Mouse (Mus musculus): Measurements from ENCODE around the gene Fam222a. TPM values are rescaled to one million over a fixed set of nuclear protein-coding genes. Genes with fewer than 3 reads are reported as not detected.

Gene Fam222a
- polyA plus RNA-seq, 1 experiment: 22.5 TPM

DNA sequence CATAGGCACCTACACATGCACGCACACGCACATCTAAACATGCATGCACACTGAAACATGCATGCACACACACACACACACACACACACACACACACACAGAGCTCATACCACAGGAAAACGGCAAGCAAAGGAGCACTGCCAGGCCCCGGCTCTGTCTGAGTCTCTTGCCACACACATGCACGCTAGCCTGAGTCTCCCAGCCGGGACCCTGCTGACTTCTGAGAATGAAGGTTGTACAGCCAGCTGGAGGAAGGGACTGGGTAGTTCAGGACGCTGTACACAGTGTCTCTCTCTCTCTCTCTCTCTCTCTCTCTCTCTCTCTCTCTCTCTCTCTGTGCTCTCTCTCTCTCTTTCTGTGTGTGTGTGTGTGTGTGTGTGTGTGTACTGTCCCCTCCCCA is 17.4 kb upstream of the Fam222a start:
- H3K4me1 ChIP-seq (ENCODE audit: control insufficient read depth, insufficient read depth, low read length): no peaks in the 10 kb centered on the region; the same call in none of the 2 replicates
- H3K36me3 ChIP-seq (ENCODE audit: control insufficient read depth, insufficient read depth, low read length): no peaks in the 10 kb centered on the region
- no peak overlapping the region for H3K4me3 ChIP-seq (ENCODE audit: control insufficient read depth, low read depth, low read length)
- no peak for TF ChIP-seq POLR2A (IDR thresholded peaks at IDR 0.05; ENCODE audit: control insufficient read depth, low read depth, low read length)
- no peak for TF ChIP-seq CTCF (IDR thresholded peaks at IDR 0.05; ENCODE audit: control insufficient read depth, insufficient read depth, insufficient replicate concordance, low read depth, low read length)
- no peaks in the 10 kb centered on the region for H3K27me3 ChIP-seq (ENCODE audit: control insufficient read depth, insufficient read depth, low read length)
- no peak overlapping the region for H3K27ac ChIP-seq (ENCODE audit: control insufficient read depth, insufficient read depth, low read depth, low read length)

DNA sequence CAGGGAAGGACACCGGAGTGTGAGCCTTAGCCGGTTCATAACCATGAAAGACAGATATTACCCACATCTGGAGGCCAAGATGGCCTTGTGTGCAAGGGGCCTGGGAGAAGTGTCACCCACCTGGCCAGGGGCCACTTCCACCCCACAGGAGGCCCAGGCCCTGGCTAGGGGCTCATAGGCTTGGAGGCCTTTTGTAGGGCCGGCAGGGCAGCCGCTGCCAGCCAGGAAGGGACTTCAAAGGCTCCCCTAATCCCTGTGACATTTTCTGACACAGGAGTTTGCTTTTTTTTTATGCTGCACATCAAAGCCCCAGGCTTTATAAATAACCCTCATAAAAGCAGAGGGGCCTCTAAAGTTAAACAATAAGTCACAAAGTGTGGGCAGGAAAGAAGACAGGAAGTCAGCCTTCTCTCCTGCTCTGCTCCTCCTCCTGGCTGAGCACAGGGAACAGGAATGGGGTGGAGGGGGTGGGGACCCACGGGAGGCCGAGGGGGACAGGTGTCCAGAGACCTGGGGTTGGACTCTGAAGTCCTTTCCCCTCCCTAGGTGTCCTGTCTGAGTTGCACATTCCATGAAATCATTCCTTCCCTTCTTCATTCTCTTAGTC is 16.8 kb upstream of the Fam222a start:
- H3K27ac ChIP-seq (ENCODE audit: control insufficient read depth, insufficient read depth, low read depth, low read length): no peak overlapping the region
- no peaks in the 10 kb centered on the region; the same call in none of the 2 replicates for H3K4me1 ChIP-seq (ENCODE audit: control insufficient read depth, insufficient read depth, low read length)

DNA sequence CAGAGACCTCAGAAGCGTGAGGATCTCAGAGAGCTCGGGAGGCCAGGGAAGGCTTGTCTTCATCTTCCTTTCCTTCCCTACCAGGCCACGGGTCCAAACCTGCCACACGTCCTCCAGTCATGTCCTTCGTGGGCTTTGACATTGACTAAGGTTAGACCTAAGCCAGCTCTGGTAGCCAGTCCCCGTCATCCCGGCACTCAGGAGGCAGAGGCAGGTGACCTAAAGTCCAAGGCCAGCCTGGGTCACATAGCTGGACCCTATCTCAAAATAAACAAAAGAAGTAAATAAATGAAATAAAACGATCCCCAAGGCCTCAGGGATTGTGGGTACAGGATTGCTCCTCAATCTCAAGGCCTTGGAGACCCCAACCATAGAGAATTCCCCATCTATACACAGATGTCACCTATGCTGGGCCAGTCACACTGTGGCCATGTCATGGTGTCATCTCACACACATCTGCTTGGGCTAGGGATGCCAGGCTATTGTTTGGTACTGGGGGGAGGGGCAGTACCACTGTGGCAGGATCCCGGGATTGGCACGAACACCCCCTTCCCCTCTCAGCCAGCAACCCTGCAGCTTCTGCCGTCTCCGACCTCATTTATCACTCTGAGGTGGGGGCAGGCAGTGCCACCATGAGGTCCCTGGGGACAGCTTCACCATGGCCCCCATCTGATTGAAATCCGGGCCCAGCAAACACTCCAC is 15.2 kb upstream of the Fam222a start:
- Histone ChIP-seq H3K27me3 (ENCODE audit: control insufficient read depth, insufficient read depth, low read length) (no peaks in the 10 kb centered on the region), H3K36me3 (ENCODE audit: control insufficient read depth, insufficient read depth, low read length) (no peaks in the 10 kb centered on the region), H3K4me1 (ENCODE audit: control insufficient read depth, insufficient read depth, low read length) (no peaks in the 10 kb centered on the region; the same call in none of the 2 replicates), H3K4me3 (ENCODE audit: control insufficient read depth, low read depth, low read length) (no peak overlapping the region), H3K27ac (ENCODE audit: control insufficient read depth, insufficient read depth, low read depth, low read length) (no peak overlapping the region)
- no peak for TF ChIP-seq CTCF (IDR thresholded peaks at IDR 0.05; ENCODE audit: control insufficient read depth, insufficient read depth, insufficient replicate concordance, low read depth, low read length)
- TF ChIP-seq POLR2A (IDR thresholded peaks at IDR 0.05; ENCODE audit: control insufficient read depth, low read depth, low read length): no peak

More for the DNA sequence above, 16.8 kb upstream of the Fam222a start:
- Histone ChIP-seq H3K27me3 (ENCODE audit: control insufficient read depth, insufficient read depth, low read length) (no peaks in the 10 kb centered on the region), H3K4me3 (ENCODE audit: control insufficient read depth, low read depth, low read length) (no peak overlapping the region), H3K36me3 (ENCODE audit: control insufficient read depth, insufficient read depth, low read length) (no peaks in the 10 kb centered on the region)
- TF ChIP-seq POLR2A (IDR thresholded peaks at IDR 0.05; ENCODE audit: control insufficient read depth, low read depth, low read length) (no peak), CTCF (IDR thresholded peaks at IDR 0.05; ENCODE audit: control insufficient read depth, insufficient read depth, insufficient replicate concordance, low read depth, low read length) (no peak)

DNA sequence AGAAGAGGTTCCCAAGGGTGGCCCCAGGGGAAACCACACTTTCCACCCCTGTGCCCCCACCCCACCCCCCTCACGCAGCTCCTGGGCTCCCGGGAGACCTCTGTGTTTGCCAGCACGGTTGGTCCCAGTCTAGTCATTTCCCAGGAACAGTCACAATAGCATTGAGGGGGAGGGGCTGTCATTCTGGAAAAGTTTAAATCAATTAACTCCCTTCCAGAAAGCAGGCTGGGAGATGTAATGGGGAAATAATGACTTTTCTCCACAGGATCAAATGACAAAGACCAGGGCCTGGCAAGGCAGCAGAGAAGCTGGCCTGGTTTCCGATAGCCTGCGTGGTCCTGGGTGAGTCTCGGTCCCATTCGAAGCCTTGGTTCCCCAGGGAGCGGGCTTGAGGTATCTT is 14.1 kb upstream of the Fam222a start:
- Histone ChIP-seq H3K36me3 (ENCODE audit: control insufficient read depth, insufficient read depth, low read length) (no peaks in the 10 kb centered on the region), H3K27ac (ENCODE audit: control insufficient read depth, insufficient read depth, low read depth, low read length) (no peak overlapping the region), H3K4me1 (ENCODE audit: control insufficient read depth, insufficient read depth, low read length) (no peaks in the 10 kb centered on the region; the same call in none of the 2 replicates), H3K4me3 (ENCODE audit: control insufficient read depth, low read depth, low read length) (no peak overlapping the region), H3K27me3 (ENCODE audit: control insufficient read depth, insufficient read depth, low read length) (no peaks in the 10 kb centered on the region)
- TF ChIP-seq POLR2A (IDR thresholded peaks at IDR 0.05; ENCODE audit: control insufficient read depth, low read depth, low read length): no peak

DNA sequence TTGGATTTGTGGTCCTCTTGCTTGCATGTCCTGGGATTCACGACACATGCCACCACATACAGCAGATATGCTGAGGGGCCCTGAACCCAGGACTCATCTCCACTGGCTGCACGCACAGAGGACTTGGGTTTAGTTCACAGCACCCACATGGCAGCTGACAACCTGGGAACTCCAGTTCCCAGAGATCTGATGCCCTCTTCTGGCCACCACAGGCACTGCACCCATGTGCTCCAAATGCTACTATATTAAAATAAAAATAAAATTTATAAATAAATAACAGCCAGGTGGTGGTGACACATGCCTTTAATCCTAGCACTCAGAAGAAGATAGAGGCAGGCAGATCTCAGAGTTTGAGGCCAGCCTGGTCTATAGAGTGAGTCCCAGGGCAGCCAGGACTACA is 12.4 kb upstream of the Fam222a start:
- peak; percentile 56; the same call in 1 of the 2 replicates for TF ChIP-seq CTCF (IDR thresholded peaks at IDR 0.05; ENCODE audit: control insufficient read depth, insufficient read depth, insufficient replicate concordance, low read depth, low read length)
- no peak for TF ChIP-seq POLR2A (IDR thresholded peaks at IDR 0.05; ENCODE audit: control insufficient read depth, low read depth, low read length)
- peaks cover under 1% of the 10 kb centered on the region for H3K4me1 ChIP-seq (ENCODE audit: control insufficient read depth, insufficient read depth, low read length)

DNA sequence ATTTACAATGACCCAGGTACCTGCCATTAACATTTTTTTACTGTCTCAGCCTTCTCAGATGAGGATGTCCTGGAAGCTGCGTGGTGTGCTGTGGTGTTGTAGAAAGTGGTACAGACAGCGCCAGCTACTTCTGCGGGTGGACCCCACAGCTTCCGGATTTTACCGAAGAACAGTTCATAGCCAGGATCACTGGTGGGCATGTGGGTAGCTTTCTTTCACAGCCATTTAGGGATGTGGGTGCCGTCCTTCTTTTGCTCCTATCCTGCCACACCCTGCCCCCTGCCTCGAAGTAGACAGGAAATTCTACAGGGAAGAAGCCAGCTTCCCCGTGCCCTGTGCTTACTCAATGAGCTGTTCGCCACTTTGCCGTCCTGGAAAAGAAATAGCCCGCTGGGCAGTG is 11.7 kb upstream of the Fam222a start:
- H3K4me3 ChIP-seq (ENCODE audit: control insufficient read depth, low read depth, low read length): no peak overlapping the region
- no peak overlapping the region for H3K27ac ChIP-seq (ENCODE audit: control insufficient read depth, insufficient read depth, low read depth, low read length)
- no peaks in the 10 kb centered on the region for H3K36me3 ChIP-seq (ENCODE audit: control insufficient read depth, insufficient read depth, low read length)
- no peak for TF ChIP-seq CTCF (IDR thresholded peaks at IDR 0.05; ENCODE audit: control insufficient read depth, insufficient read depth, insufficient replicate concordance, low read depth, low read length)
- TF ChIP-seq POLR2A (IDR thresholded peaks at IDR 0.05; ENCODE audit: control insufficient read depth, low read depth, low read length): no peak
- peaks cover 3% of the 10 kb centered on the region for H3K4me1 ChIP-seq (ENCODE audit: control insufficient read depth, insufficient read depth, low read length)
- H3K27me3 ChIP-seq (ENCODE audit: control insufficient read depth, insufficient read depth, low read length): no peaks in the 10 kb centered on the region

More for the DNA sequence above, 12.4 kb upstream of the Fam222a start:
- Histone ChIP-seq H3K27me3 (ENCODE audit: control insufficient read depth, insufficient read depth, low read length) (no peaks in the 10 kb centered on the region), H3K36me3 (ENCODE audit: control insufficient read depth, insufficient read depth, low read length) (no peaks in the 10 kb centered on the region), H3K4me3 (ENCODE audit: control insufficient read depth, low read depth, low read length) (no peak overlapping the region), H3K27ac (ENCODE audit: control insufficient read depth, insufficient read depth, low read depth, low read length) (no peak overlapping the region)

DNA sequence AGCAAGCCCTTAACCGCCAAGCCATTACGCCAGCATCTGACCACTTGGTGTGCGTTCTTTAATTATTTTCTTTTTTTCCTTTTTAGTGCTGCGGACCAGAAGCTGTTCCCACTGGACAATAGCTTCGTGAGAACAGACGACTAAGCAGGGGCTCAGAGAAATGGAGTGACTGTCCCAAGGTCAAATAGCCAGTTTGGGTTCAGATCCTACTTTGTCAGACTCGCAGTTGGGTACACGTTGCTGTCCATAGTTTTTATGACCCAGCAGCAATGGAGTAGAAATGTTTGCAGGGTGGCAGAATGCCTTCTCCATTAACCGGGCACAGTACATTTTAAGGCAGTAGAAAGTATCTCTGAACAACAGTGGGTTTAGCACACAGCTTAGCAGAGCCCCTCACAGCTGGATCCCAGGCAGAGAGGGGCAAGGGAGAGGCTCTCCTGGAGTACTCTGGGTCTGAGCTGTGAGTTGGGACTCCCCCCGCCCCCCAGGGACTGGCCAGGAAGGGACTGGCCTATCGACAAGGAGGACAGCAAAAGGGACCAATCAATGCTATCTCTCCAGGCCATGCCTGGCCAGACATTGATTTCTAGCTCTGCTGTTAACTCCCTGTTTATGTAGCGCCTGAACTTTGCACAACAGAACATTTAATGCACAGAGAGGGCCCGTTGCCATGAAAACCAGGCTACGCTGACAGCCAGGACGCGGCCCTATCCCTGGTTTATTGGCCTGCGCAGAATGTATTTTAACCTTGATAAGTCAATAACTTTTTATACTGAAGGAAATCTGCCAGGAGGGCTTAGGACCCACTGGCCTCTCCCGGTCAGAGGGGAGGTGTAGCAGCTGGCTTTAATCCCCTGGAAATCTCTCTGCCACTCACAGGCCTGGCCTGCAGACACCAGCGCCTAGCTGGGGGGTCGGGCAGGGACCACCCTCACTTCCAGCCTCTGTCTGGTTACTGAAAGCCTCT is 9.8 kb upstream of the Fam222a start:
- Histone ChIP-seq H3K27ac (ENCODE audit: control insufficient read depth, insufficient read depth, low read depth, low read length) (no peak overlapping the region), H3K4me1 (ENCODE audit: control insufficient read depth, insufficient read depth, low read length) (peaks cover 3% of the 10 kb centered on the region), H3K36me3 (ENCODE audit: control insufficient read depth, insufficient read depth, low read length) (no peaks in the 10 kb centered on the region), H3K4me3 (ENCODE audit: control insufficient read depth, low read depth, low read length) (no peak overlapping the region), H3K27me3 (ENCODE audit: control insufficient read depth, insufficient read depth, low read length) (no peaks in the 10 kb centered on the region)
- no peak for TF ChIP-seq CTCF (IDR thresholded peaks at IDR 0.05; ENCODE audit: control insufficient read depth, insufficient read depth, insufficient replicate concordance, low read depth, low read length)
- no peak for TF ChIP-seq POLR2A (IDR thresholded peaks at IDR 0.05; ENCODE audit: control insufficient read depth, low read depth, low read length)

Data from testis, adult 2 months (tissue).